Mouse (Mus musculus) MEL (cell line): ENCODE measurements around the gene Nsg2.

Experiments used
- CTCF ChIP-seq, 3 experiments: IDR thresholded peaks in 2 of 3; conservative IDR thresholded peaks in 1 of 3; 2 replicates each; pipeline ENCODE4 v1.5.1; 2011 to 2012; ENCODE audit warnings: low read length in 3 of 3, low read depth in 2 of 3, mild to moderate bottlenecking in 2 of 3, improper control_type of control experiment in 1 of 3, inconsistent platforms in 1 of 3, mixed read lengths in 1 of 3, moderate library complexity in 1 of 3; ENCODE audit not compliant: control insufficient read depth in 1 of 3, insufficient read depth in 1 of 3, poor library complexity in 1 of 3, severe bottlenecking in 1 of 3
- MAFK ChIP-seq: IDR thresholded peaks from 2 replicates; pipeline ENCODE4 v1.6.1; 2011; ENCODE audit warnings: low read depth, mild to moderate bottlenecking, low read length, improper control_type of control experiment, borderline replicate concordance
- POLR2AphosphoS2 ChIP-seq: IDR thresholded peaks from 2 replicates; pipeline ENCODE4 v1.6.1; 2011; ENCODE audit warnings: low read length, improper control_type of control experiment
- TAL1 ChIP-seq: IDR thresholded peaks from 2 replicates; pipeline ENCODE4 v1.6.1; 2012; ENCODE audit warnings: mild to moderate bottlenecking, inconsistent platforms, low read length, moderate library complexity, mixed read lengths
- USF2 ChIP-seq, 2 experiments: IDR thresholded peaks; 2 replicates each; pipeline ENCODE4 v1.6.1; 2011 to 2012; ENCODE audit warnings: improper control_type of control experiment in 2 of 2, low read length in 2 of 2, borderline replicate concordance in 1 of 2, inconsistent platforms in 1 of 2, low read depth in 1 of 2, mild to moderate bottlenecking in 1 of 2; ENCODE audit not compliant: insufficient read depth in 1 of 2

DNA sequence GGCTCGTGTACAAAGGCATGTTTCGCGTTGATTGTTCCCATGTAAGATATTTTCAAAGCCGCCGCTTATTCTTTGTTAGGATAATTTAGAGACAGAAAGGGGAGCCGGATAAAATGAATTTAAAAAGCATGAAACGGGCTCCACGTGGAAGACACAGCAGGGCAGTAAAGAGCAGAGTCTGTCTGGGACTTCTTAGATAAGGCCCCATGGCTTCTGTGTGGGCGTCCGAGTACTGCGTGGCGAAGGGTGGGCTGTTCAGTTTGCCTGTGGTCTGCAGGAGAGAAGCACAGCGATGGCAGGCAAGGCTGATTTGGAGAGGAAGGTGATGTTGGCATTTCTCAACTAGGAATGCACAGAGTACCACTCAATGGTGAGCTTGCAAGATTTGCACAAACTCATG lies 57.6 kb downstream of the Nsg2 start:
- TF ChIP-seq USF2 (IDR thresholded peaks at IDR 0.05; ENCODE audit: borderline replicate concordance in 1 of 2, insufficient read depth in 1 of 2, low read depth in 1 of 2, low read length in 2 of 2) (no peak), POLR2AphosphoS2 (no peak), TAL1 (no peak), MAFK (no peak), CTCF (IDR thresholded peaks at IDR 0.05 in 2 of 3, conservative IDR thresholded peaks at IDR 0.05 in 1 of 3; ENCODE audit: control insufficient read depth in 1 of 3, insufficient read depth in 1 of 3, low read depth in 2 of 3, low read length in 3 of 3, poor library complexity in 1 of 3, severe bottlenecking in 1 of 3) (no peak)
